Mouse (Mus musculus): Measurements from ENCODE around the gene Glt1d1. TPM values are rescaled to one million over a fixed set of nuclear protein-coding genes. Genes with fewer than 3 reads are reported as not detected.

Gene Glt1d1
- polyA plus RNA-seq, 1 experiment from 2014 or later, result not detected

- Histone ChIP-seq H3K9ac (ENCODE audit: low read length) (no peak overlapping the region), H3K36me3 (ENCODE audit: control insufficient read depth, insufficient read depth) (no peaks in the 10 kb centered on the region), H3K27me3 (ENCODE audit: control insufficient read depth, insufficient read depth, low read length) (no peaks in the 10 kb centered on the region), H3K4me1 (ENCODE audit: control insufficient read depth, insufficient read depth, low read length) (no peaks in the 10 kb centered on the region), H3K4me3 (ENCODE audit: low read length) (no peak overlapping the region), H3K27ac (ENCODE audit: low read length) (no peak overlapping the region), H3K9me3 (replicated peaks; ENCODE audit: control insufficient read depth, low read length) (0 out of 2 replicates have a peak, but pooled peaks cover 5% of the 10 kb centered on the region), H3K4me2 (ENCODE audit: low read depth, low read length) (no peak overlapping the region)
- WGBS, result 80% methylated on average over 8 of the region's 8 CpGs
- no peak for ATAC-seq (replicated peaks; ENCODE audit: extremely low read depth, insufficient read depth, low FRiP score)
These were observed 41.9 kb downstream of the Glt1d1 start for GRCm38 (mm10) chr5:127673913-127674312.

GRCm38 (mm10) chr5:127677561-127677960 lies 45.5 kb downstream of the Glt1d1 start:
- Histone ChIP-seq H3K4me1 (ENCODE audit: control insufficient read depth, insufficient read depth, low read length) (no peaks in the 10 kb centered on the region), H3K27me3 (ENCODE audit: control insufficient read depth, insufficient read depth, low read length) (no peaks in the 10 kb centered on the region), H3K36me3 (ENCODE audit: control insufficient read depth, insufficient read depth) (no peaks in the 10 kb centered on the region), H3K4me3 (ENCODE audit: low read length) (no peak overlapping the region), H3K4me2 (ENCODE audit: low read depth, low read length) (no peak overlapping the region), H3K9me3 (replicated peaks; ENCODE audit: control insufficient read depth, low read length) (peaks cover 8% of the 10 kb centered on the region; the same call in 1 of the 2 replicates), H3K27ac (ENCODE audit: low read length) (no peak overlapping the region), H3K9ac (ENCODE audit: low read length) (no peak overlapping the region)
- 90% methylated on average over 2 of the region's 2 CpGs for WGBS
- no peak for ATAC-seq (replicated peaks; ENCODE audit: extremely low read depth, insufficient read depth, low FRiP score)

GRCm38 (mm10) chr5:127678501-127678900 lies 46.4 kb downstream of the Glt1d1 start:
- H3K4me3 ChIP-seq (ENCODE audit: low read length), result no peak overlapping the region
- no peak overlapping the region for H3K27ac ChIP-seq (ENCODE audit: low read length)
- H3K4me2 ChIP-seq (ENCODE audit: low read depth, low read length), result no peak overlapping the region
- ATAC-seq (replicated peaks; ENCODE audit: extremely low read depth, insufficient read depth, low FRiP score), result no peak
- H3K27me3 ChIP-seq (ENCODE audit: control insufficient read depth, insufficient read depth, low read length), result no peaks in the 10 kb centered on the region
- H3K4me1 ChIP-seq (ENCODE audit: control insufficient read depth, insufficient read depth, low read length), result no peaks in the 10 kb centered on the region
- H3K9ac ChIP-seq (ENCODE audit: low read length), result no peak overlapping the region
- peaks cover 8% of the 10 kb centered on the region; the same call in 1 of the 2 replicates for H3K9me3 ChIP-seq (replicated peaks; ENCODE audit: control insufficient read depth, low read length)
- 94% methylated on average over 5 of the region's 5 CpGs for WGBS
- H3K36me3 ChIP-seq (ENCODE audit: control insufficient read depth, insufficient read depth), result no peaks in the 10 kb centered on the region

- H3K4me2 ChIP-seq (ENCODE audit: low read depth, low read length), result no peak overlapping the region
- H3K27ac ChIP-seq (ENCODE audit: low read length), result no peak overlapping the region
- no peak overlapping the region for H3K9ac ChIP-seq (ENCODE audit: low read length)
- ATAC-seq (replicated peaks; ENCODE audit: extremely low read depth, insufficient read depth, low FRiP score), result no peak
- H3K36me3 ChIP-seq (ENCODE audit: control insufficient read depth, insufficient read depth), result no peaks in the 10 kb centered on the region
- H3K27me3 ChIP-seq (ENCODE audit: control insufficient read depth, insufficient read depth, low read length), result no peaks in the 10 kb centered on the region
- no peak overlapping the region for H3K4me3 ChIP-seq (ENCODE audit: low read length)
- 63% methylated on average over 9 of the region's 9 CpGs for WGBS
- 0 out of 2 replicates have a peak, but pooled peaks cover 3% of the 10 kb centered on the region for H3K9me3 ChIP-seq (replicated peaks; ENCODE audit: control insufficient read depth, low read length)
- no peaks in the 10 kb centered on the region for H3K4me1 ChIP-seq (ENCODE audit: control insufficient read depth, insufficient read depth, low read length)
These were observed 56.6 kb downstream of the Glt1d1 start for GRCm38 (mm10) chr5:127688568-127689170.

- H3K4me1 ChIP-seq (ENCODE audit: control insufficient read depth, insufficient read depth, low read length), result no peaks in the 10 kb centered on the region
These were observed 59.0 kb downstream of the Glt1d1 start for GRCm38 (mm10) chr5:127691085-127691484.

GRCm38 (mm10) chr5:127691581-127691980 lies 59.5 kb downstream of the Glt1d1 start:
- ATAC-seq (replicated peaks; ENCODE audit: extremely low read depth, insufficient read depth, low FRiP score), result no peak
- Histone ChIP-seq H3K9me3 (replicated peaks; ENCODE audit: control insufficient read depth, low read length) (0 out of 2 replicates have a peak, but pooled peaks cover 3% of the 10 kb centered on the region), H3K4me3 (ENCODE audit: low read length) (no peak overlapping the region), H3K9ac (ENCODE audit: low read length) (no peak overlapping the region), H3K27me3 (ENCODE audit: control insufficient read depth, insufficient read depth, low read length) (no peaks in the 10 kb centered on the region), H3K36me3 (ENCODE audit: control insufficient read depth, insufficient read depth) (no peaks in the 10 kb centered on the region), H3K4me1 (ENCODE audit: control insufficient read depth, insufficient read depth, low read length) (no peaks in the 10 kb centered on the region), H3K4me2 (ENCODE audit: low read depth, low read length) (no peak overlapping the region), H3K27ac (ENCODE audit: low read length) (no peak overlapping the region)
- 65% methylated on average over 21 of the region's 21 CpGs for WGBS

More at GRCm38 (mm10) chr5:127691085-127691484, 59.0 kb downstream of the Glt1d1 start:
- Histone ChIP-seq H3K9ac (ENCODE audit: low read length) (no peak overlapping the region), H3K4me3 (ENCODE audit: low read length) (no peak overlapping the region), H3K4me2 (ENCODE audit: low read depth, low read length) (no peak overlapping the region), H3K36me3 (ENCODE audit: control insufficient read depth, insufficient read depth) (no peaks in the 10 kb centered on the region), H3K27ac (ENCODE audit: low read length) (no peak overlapping the region), H3K27me3 (ENCODE audit: control insufficient read depth, insufficient read depth, low read length) (no peaks in the 10 kb centered on the region), H3K9me3 (replicated peaks; ENCODE audit: control insufficient read depth, low read length) (0 out of 2 replicates have a peak, but pooled peaks cover 3% of the 10 kb centered on the region)
- no peak for ATAC-seq (replicated peaks; ENCODE audit: extremely low read depth, insufficient read depth, low FRiP score)
- 80% methylated on average over 10 of the region's 10 CpGs for WGBS

- Histone ChIP-seq H3K9ac (ENCODE audit: low read length) (no peak overlapping the region), H3K27me3 (ENCODE audit: control insufficient read depth, insufficient read depth, low read length) (no peaks in the 10 kb centered on the region), H3K4me1 (ENCODE audit: control insufficient read depth, insufficient read depth, low read length) (no peaks in the 10 kb centered on the region), H3K4me3 (ENCODE audit: low read length) (no peak overlapping the region), H3K9me3 (replicated peaks; ENCODE audit: control insufficient read depth, low read length) (0 out of 2 replicates have a peak, but pooled peaks cover 3% of the 10 kb centered on the region), H3K4me2 (ENCODE audit: low read depth, low read length) (no peak overlapping the region), H3K27ac (ENCODE audit: low read length) (no peak overlapping the region), H3K36me3 (ENCODE audit: control insufficient read depth, insufficient read depth) (no peaks in the 10 kb centered on the region)
- WGBS, result 63% methylated on average over 4 of the region's 4 CpGs
- ATAC-seq (replicated peaks; ENCODE audit: extremely low read depth, insufficient read depth, low FRiP score), result no peak
These were observed 63.8 kb downstream of the Glt1d1 start for GRCm38 (mm10) chr5:127695898-127696297.

- no peaks in the 10 kb centered on the region for H3K4me1 ChIP-seq (ENCODE audit: control insufficient read depth, insufficient read depth, low read length)
- no peak overlapping the region for H3K9ac ChIP-seq (ENCODE audit: low read length)
- 82% methylated on average over 4 of the region's 4 CpGs for WGBS
- no peak overlapping the region for H3K4me2 ChIP-seq (ENCODE audit: low read depth, low read length)
- no peak overlapping the region for H3K27ac ChIP-seq (ENCODE audit: low read length)
- no peaks in the 10 kb centered on the region for H3K36me3 ChIP-seq (ENCODE audit: control insufficient read depth, insufficient read depth)
- H3K4me3 ChIP-seq (ENCODE audit: low read length), result no peak overlapping the region
- no peak for ATAC-seq (replicated peaks; ENCODE audit: extremely low read depth, insufficient read depth, low FRiP score)
- H3K9me3 ChIP-seq (replicated peaks; ENCODE audit: control insufficient read depth, low read length), result 0 out of 2 replicates have a peak, but pooled peaks cover 1% of the 10 kb centered on the region
- no peaks in the 10 kb centered on the region for H3K27me3 ChIP-seq (ENCODE audit: control insufficient read depth, insufficient read depth, low read length)
These were observed 64.5 kb downstream of the Glt1d1 start for GRCm38 (mm10) chr5:127696602-127697001.

- Histone ChIP-seq H3K4me3 (ENCODE audit: low read length) (no peak overlapping the region), H3K27ac (ENCODE audit: low read length) (no peak overlapping the region), H3K4me2 (ENCODE audit: low read depth, low read length) (no peak overlapping the region), H3K9me3 (replicated peaks; ENCODE audit: control insufficient read depth, low read length) (no peaks in the 10 kb centered on the region), H3K9ac (ENCODE audit: low read length) (no peak overlapping the region), H3K27me3 (ENCODE audit: control insufficient read depth, insufficient read depth, low read length) (no peaks in the 10 kb centered on the region), H3K36me3 (ENCODE audit: control insufficient read depth, insufficient read depth) (no peaks in the 10 kb centered on the region), H3K4me1 (ENCODE audit: control insufficient read depth, insufficient read depth, low read length) (no peaks in the 10 kb centered on the region)
- ATAC-seq (replicated peaks; ENCODE audit: extremely low read depth, insufficient read depth, low FRiP score), result no peak
- WGBS, result 32% methylated on average over 2 of the region's 2 CpGs
These were observed 66.5 kb downstream of the Glt1d1 start for GRCm38 (mm10) chr5:127698525-127698924.
